Mouse (Mus musculus): ENCODE data around the gene Clock. TPM values are rescaled to one million over a fixed set of nuclear protein-coding genes. Genes with fewer than 3 reads are reported as not detected.

Clock gene
- polyA plus RNA-seq (2012; rRNA removed), result 5.1 and 5.6 TPM in 2 replicates

GRCm38 (mm10) chr5:76304452-76305341 is at the start of gene Clock:
Gene Clock (minus strand): TSS chr5:76304792.
- peak; percentile 52 to 83 for DNase-seq (ENCODE audit: low read depth in 1 of 2, low spot score in 2 of 2)
- Histone ChIP-seq H3K36me3 (ENCODE audit: control insufficient read depth, insufficient read depth, low read length) (no peaks in the 10 kb centered on the region), H3K4me3 (ENCODE audit: extremely low read depth, insufficient read depth, insufficient read length) (peak within 1 kb of the TSS; percentile 96), H3K27me3 (ENCODE audit: control insufficient read depth, insufficient read depth, low read length) (no peaks in the 10 kb centered on the region), H3K27ac (ENCODE audit: insufficient read depth, low read length) (peak within 1 kb of the TSS; percentile 88), H3K4me1 (ENCODE audit: control insufficient read depth, insufficient read depth, insufficient read length) (no peaks in the 10 kb centered on the region; the same call in none of the 2 replicates)
- under 1% methylated on average over 85 of the region's 104 CpGs for WGBS
- TF ChIP-seq POLR2A (IDR thresholded peaks at IDR 0.05; ENCODE audit: low read depth, low read length) (no peak; the same call in 1 of the 2 replicates), CTCF (IDR thresholded peaks at IDR 0.05; ENCODE audit: extremely low read depth, insufficient read depth, insufficient read length, insufficient replicate concordance) (no peak)

- no peak for TF ChIP-seq POLR2A (IDR thresholded peaks at IDR 0.05; ENCODE audit: low read depth, low read length)
- no peak for TF ChIP-seq CTCF (IDR thresholded peaks at IDR 0.05; ENCODE audit: extremely low read depth, insufficient read depth, insufficient read length, insufficient replicate concordance)
- WGBS, result 71% methylated on average over 7 of the region's 7 CpGs
- DNase-seq (ENCODE audit: low read depth in 1 of 2, low spot score in 2 of 2), result no peak
- Histone ChIP-seq H3K4me1 (ENCODE audit: control insufficient read depth, insufficient read depth, insufficient read length) (no peaks in the 10 kb centered on the region), H3K27ac (ENCODE audit: insufficient read depth, low read length) (no peak overlapping the region), H3K27me3 (ENCODE audit: control insufficient read depth, insufficient read depth, low read length) (no peaks in the 10 kb centered on the region), H3K4me3 (ENCODE audit: extremely low read depth, insufficient read depth, insufficient read length) (no peak overlapping the region), H3K36me3 (ENCODE audit: control insufficient read depth, insufficient read depth, low read length) (no peaks in the 10 kb centered on the region)
Observed at GRCm38 (mm10) chr5:76351953-76352611, 47.5 kb upstream of the Clock start.

- 78% methylated on average over 5 of the region's 5 CpGs for WGBS
Observed at GRCm38 (mm10) chr5:76351537-76351936, 46.9 kb upstream of the Clock start.

GRCm38 (mm10) chr5:76346137-76346536 is 41.5 kb upstream of the Clock start:
- H3K27ac ChIP-seq (ENCODE audit: insufficient read depth, low read length), result no peak overlapping the region
- no peak overlapping the region for H3K4me3 ChIP-seq (ENCODE audit: extremely low read depth, insufficient read depth, insufficient read length)
- no peak for DNase-seq (ENCODE audit: low read depth in 1 of 2, low spot score in 2 of 2)
- TF ChIP-seq POLR2A (IDR thresholded peaks at IDR 0.05; ENCODE audit: low read depth, low read length) (no peak), CTCF (IDR thresholded peaks at IDR 0.05; ENCODE audit: extremely low read depth, insufficient read depth, insufficient read length, insufficient replicate concordance) (no peak)
- no peaks in the 10 kb centered on the region for H3K36me3 ChIP-seq (ENCODE audit: control insufficient read depth, insufficient read depth, low read length)
- H3K27me3 ChIP-seq (ENCODE audit: control insufficient read depth, insufficient read depth, low read length), result no peaks in the 10 kb centered on the region
- H3K4me1 ChIP-seq (ENCODE audit: control insufficient read depth, insufficient read depth, insufficient read length), result no peaks in the 10 kb centered on the region
- 86% methylated on average over 2 of the region's 2 CpGs for WGBS

More at GRCm38 (mm10) chr5:76351537-76351936, 46.9 kb upstream of the Clock start:
- no peaks in the 10 kb centered on the region for H3K36me3 ChIP-seq (ENCODE audit: control insufficient read depth, insufficient read depth, low read length)
- TF ChIP-seq POLR2A (IDR thresholded peaks at IDR 0.05; ENCODE audit: low read depth, low read length), result no peak
- no peak for TF ChIP-seq CTCF (IDR thresholded peaks at IDR 0.05; ENCODE audit: extremely low read depth, insufficient read depth, insufficient read length, insufficient replicate concordance)
- H3K4me3 ChIP-seq (ENCODE audit: extremely low read depth, insufficient read depth, insufficient read length), result no peak overlapping the region
- H3K27ac ChIP-seq (ENCODE audit: insufficient read depth, low read length), result no peak overlapping the region
- no peak for DNase-seq (ENCODE audit: low read depth in 1 of 2, low spot score in 2 of 2)
- no peaks in the 10 kb centered on the region for H3K4me1 ChIP-seq (ENCODE audit: control insufficient read depth, insufficient read depth, insufficient read length)
- no peaks in the 10 kb centered on the region for H3K27me3 ChIP-seq (ENCODE audit: control insufficient read depth, insufficient read depth, low read length)

GRCm38 (mm10) chr5:76340931-76341330 is 36.3 kb upstream of the Clock start:
- WGBS, result 80% methylated on average over 2 of the region's 2 CpGs
- H3K36me3 ChIP-seq (ENCODE audit: control insufficient read depth, insufficient read depth, low read length), result no peaks in the 10 kb centered on the region
- H3K27me3 ChIP-seq (ENCODE audit: control insufficient read depth, insufficient read depth, low read length), result no peaks in the 10 kb centered on the region
- H3K4me3 ChIP-seq (ENCODE audit: extremely low read depth, insufficient read depth, insufficient read length), result no peak overlapping the region
- H3K4me1 ChIP-seq (ENCODE audit: control insufficient read depth, insufficient read depth, insufficient read length), result no peaks in the 10 kb centered on the region
- no peak overlapping the region for H3K27ac ChIP-seq (ENCODE audit: insufficient read depth, low read length)
- TF ChIP-seq CTCF (IDR thresholded peaks at IDR 0.05; ENCODE audit: extremely low read depth, insufficient read depth, insufficient read length, insufficient replicate concordance) (no peak), POLR2A (IDR thresholded peaks at IDR 0.05; ENCODE audit: low read depth, low read length) (no peak)
- no peak for DNase-seq (ENCODE audit: low read depth in 1 of 2, low spot score in 2 of 2)

- 18% methylated on average over 8 of the region's 8 CpGs for WGBS
- TF ChIP-seq CTCF (IDR thresholded peaks at IDR 0.05; ENCODE audit: extremely low read depth, insufficient read depth, insufficient read length, insufficient replicate concordance) (no peak), POLR2A (IDR thresholded peaks at IDR 0.05; ENCODE audit: low read depth, low read length) (no peak)
- H3K4me3 ChIP-seq (ENCODE audit: extremely low read depth, insufficient read depth, insufficient read length), result no peak overlapping the region
- H3K27ac ChIP-seq (ENCODE audit: insufficient read depth, low read length), result no peak overlapping the region
- no peaks in the 10 kb centered on the region for H3K27me3 ChIP-seq (ENCODE audit: control insufficient read depth, insufficient read depth, low read length)
- no peaks in the 10 kb centered on the region for H3K36me3 ChIP-seq (ENCODE audit: control insufficient read depth, insufficient read depth, low read length)
- DNase-seq (ENCODE audit: low read depth in 1 of 2, low spot score in 2 of 2), result peak in 1 of 2 experiments; percentile 3
- no peaks in the 10 kb centered on the region for H3K4me1 ChIP-seq (ENCODE audit: control insufficient read depth, insufficient read depth, insufficient read length)
Observed at GRCm38 (mm10) chr5:76337100-76337499, 32.5 kb upstream of the Clock start.

Measured in spleen, adult 2 months (tissue).